Mouse (Mus musculus): ENCODE results near the gene Erh. TPM values are rescaled to one million over a fixed set of nuclear protein-coding genes. Genes with fewer than 3 reads are reported as not detected.

Erh gene
- polyA plus RNA-seq, 1 experiment from 2014 or later: 331 TPM

Other genes with a start within 250 kb of the Erh start
- 12.7 and 13.1 TPM in 2 replicates for gene Dcaf5, start 207.7 kb downstream of the Erh start, polyA plus RNA-seq (2015; fragmentation: Nextera tagmentation; extraction: Ambion mirVana)
- gene Exd2, start 181.2 kb downstream of the Erh start, polyA plus RNA-seq (2015; fragmentation: Nextera tagmentation; extraction: Ambion mirVana): 31.2 and 34.8 TPM in 2 replicates
- gene Galnt16, start 126.1 kb downstream of the Erh start, polyA plus RNA-seq (2015; fragmentation: Nextera tagmentation; extraction: Ambion mirVana): 8.3 and 9.0 TPM in 2 replicates
- gene Slc39a9, start 458 bp downstream of the Erh start, polyA plus RNA-seq (2015; fragmentation: Nextera tagmentation; extraction: Ambion mirVana): 32.0 and 34.8 TPM in 2 replicates
- 2.7 TPM in 2 replicates for gene Plekhd1, start 48.2 kb upstream of the Erh start, polyA plus RNA-seq (2015; fragmentation: Nextera tagmentation; extraction: Ambion mirVana)
- gene Ccdc177, start 116.3 kb upstream of the Erh start, polyA plus RNA-seq (2015; fragmentation: Nextera tagmentation; extraction: Ambion mirVana): 0.11 and 0.12 TPM in 2 replicates
- 17.1 and 19.5 TPM in 2 replicates for gene Susd6, start 146.2 kb upstream of the Erh start, polyA plus RNA-seq (2015; fragmentation: Nextera tagmentation; extraction: Ambion mirVana)

Data from kidney, embryonic 16.5 days (tissue).